Comparison of ENCODE assay signal across 13 mouse cellular contexts in the genomic region with DNA sequence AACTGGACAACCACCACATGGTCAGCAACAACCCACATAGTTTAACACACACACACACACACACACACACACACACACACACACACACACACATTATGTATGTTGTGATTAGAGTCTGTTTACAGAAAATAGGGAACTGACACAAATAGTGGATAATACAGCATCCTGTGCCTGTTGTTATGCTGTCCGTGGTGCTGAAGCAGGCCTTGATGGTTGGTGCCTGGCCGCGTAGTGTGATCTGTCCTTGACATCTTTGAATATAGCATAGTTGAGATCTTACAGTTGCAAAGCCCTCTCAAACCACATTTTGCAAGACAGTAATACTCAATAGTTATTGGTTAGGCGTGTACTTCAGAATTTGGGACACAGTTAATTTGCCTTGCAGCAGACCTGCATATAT. TPM values are rescaled to one million over a fixed set of nuclear protein-coding genes. Genes with fewer than 3 reads are reported as not detected.
DNase-seq lines count a peak whose midpoint lies in the region; ATAC-seq lines count a peak whose summit lies in the region.
"Had no signal": no experiment of that assay in that cellular context is flagged by ENCODE, and none has a peak within 500 bp of the region (broad histone marks: within the 10 kb centered on the region; RNA-seq: fewer than 3 reads in every experiment).

No protein-coding gene starts in this region.

- DNase-seq in adrenal gland, postnatal 25 days = peak; percentile 15
- DNase-seq in adrenal gland, adult 2 months = no peak
- peak; percentile 6 for DNase-seq in ovary, postnatal 36 days (ENCODE audit: low spot score)
- DNase-seq in ovary, adult 18-20 months (ENCODE audit: low spot score) = no peak
- DNase-seq in embryo, embryonic 11.5 days (ENCODE audit: low read depth, low spot score) = peak; percentile 35
- DNase-seq in yolk sac, embryonic 10.5 days (ENCODE audit: low spot score) = peak; percentile 10
- DNase-seq in cerebellum, adult 11-12 months = no peak
- DNase-seq: gastrocnemius, adult 2 months; kidney, postnatal 25 days; lung, postnatal 10 days had no signal

- no peak for ATAC-seq in erythroid progenitor cell, adult 5-6 weeks (replicated peaks; ENCODE audit: low FRiP score, poor library complexity, severe bottlenecking)

RNA-seq across cellular contexts. Expression of a gene that starts 3.2 kb away (rescaled TPM):
- 39.2 and 42.8 TPM in 2 replicates for total RNA-seq in adrenal gland, postnatal 25 days (2021)
- total RNA-seq in adrenal gland, adult 2 months (2021) = 100 to 1,000 TPM in 1 of 2 experiments, 10 to 100 TPM in 1; 33.2 to 133 TPM
- polyA plus RNA-seq in adrenal gland, adult 2 months (2012; rRNA removed) = 27.2 and 28.8 TPM in 2 replicates
- total RNA-seq in erythroid progenitor cell, adult 5-6 weeks (2015; ENCODE audit: low replicate concordance) = not detected in 2 replicates
- total RNA-seq in erythroid progenitor cell, adult 5-6 weeks (2017; ENCODE audit: low replicate concordance) = not detected in 2 replicates
- total RNA-seq: liver, adult 2 months had no signal
- polyA plus RNA-seq: liver, adult 2 months had no signal

RNA-seq across cellular contexts. Expression of a gene that starts 4.0 kb away (rescaled TPM):
- total RNA-seq in adrenal gland, postnatal 25 days (2021) = 0.46 TPM in 1 of 2 replicates, not detected in the other
- total RNA-seq in adrenal gland, adult 2 months (2021) = under 1 TPM; 0.40 to 0.97 TPM
- 0.75 and 2.1 TPM in 2 replicates for polyA plus RNA-seq in adrenal gland, adult 2 months (2012; rRNA removed)
- total RNA-seq in erythroid progenitor cell, adult 5-6 weeks (2015; ENCODE audit: low replicate concordance) = not detected in 2 replicates
- total RNA-seq in erythroid progenitor cell, adult 5-6 weeks (2017; ENCODE audit: low replicate concordance) = not detected in 2 replicates
- total RNA-seq: gastrocnemius, adult 2 months; liver, adult 2 months had no signal
- polyA plus RNA-seq: heart, embryonic 12.5 days; liver, adult 2 months had no signal

Comparison
In these comparisons a context has a peak if more than half of its experiments do, and no peak if none do; other contexts are left out.
1. DNase-seq: peak in adrenal gland, postnatal 25 days (single experiment), ovary, postnatal 36 days (single experiment), embryo, embryonic 11.5 days (single experiment) and yolk sac, embryonic 10.5 days (single experiment); none in adrenal gland, adult 2 months (single experiment), ovary, adult 18-20 months (single experiment) and cerebellum, adult 11-12 months (single experiment).
2. RNA of a gene that starts 3.2 kb away (total RNA-seq): 33.2 to 133 TPM in adrenal gland, adult 2 months and 39.2 to 42.8 TPM in adrenal gland, postnatal 25 days; not detected in erythroid progenitor cell, adult 5-6 weeks; every median in the first group is over 10 times any median in the second.